Mouse (Mus musculus): ENCODE results near the gene Os9.

GRCm38 (mm10) chr10:127073981-127074380 is 47.0 kb downstream of the Os9 start:
- TF ChIP-seq POLR2A (IDR thresholded peaks at IDR 0.05; ENCODE audit: insufficient read depth, low read depth, low read length) (no peak), CTCF (IDR thresholded peaks at IDR 0.05) (no peak)
